Mouse (Mus musculus) urinary bladder, adult 2 months (tissue): ENCODE measurements around the gene Clic3. TPM values are rescaled to one million over a fixed set of nuclear protein-coding genes. Genes with fewer than 3 reads are reported as not detected.

Experiments used
- DNase-seq: peaks from one replicate; pipeline ENCODE4 v3.0.0; 2022; ENCODE audit warnings: low spot score
- polyA plus RNA-seq: library from polyadenylated mRNA; depleted of rRNA; stranded (reverse); fragments of >200 nt; gene quantifications from 2 replicates; pipeline ENCODE4 v1.2.3, GENCODE M21; 2012

Clic3 gene
- polyA plus RNA-seq, 1 experiment, result 2.2 TPM

- DNase-seq, result no peak
Observed at GRCm38 (mm10) chr2:25442682-25443081, 14.0 kb upstream of the Clic3 start.

- no peak for DNase-seq
Observed at GRCm38 (mm10) chr2:25450853-25451647, 5.6 kb upstream of the Clic3 start.

GRCm38 (mm10) chr2:25452951-25453350, 3.7 kb upstream of the Clic3 start:
- no peak for DNase-seq

- DNase-seq, result no peak
Observed at GRCm38 (mm10) chr2:25457022-25457896, 621 bp downstream of the Clic3 start.

- DNase-seq, result no peak
Observed at GRCm38 (mm10) chr2:25458911-25459310, 2.3 kb downstream of the Clic3 start.

GRCm38 (mm10) chr2:25460135-25460534, 3.5 kb downstream of the Clic3 start:
- DNase-seq, result no peak

GRCm38 (mm10) chr2:25460551-25461309, 4.1 kb downstream of the Clic3 start, which contains the start of gene Paxx:
Paxx (minus strand) TSS chr2:25461094.
- peak; percentile 85 for DNase-seq

- no peak for DNase-seq
Observed at GRCm38 (mm10) chr2:25461407-25461806, 4.8 kb downstream of the Clic3 start.

GRCm38 (mm10) chr2:25463630-25464029, 7.0 kb downstream of the Clic3 start:
- DNase-seq, result no peak

GRCm38 (mm10) chr2:25465256-25465655, 8.6 kb downstream of the Clic3 start:
- no peak for DNase-seq

GRCm38 (mm10) chr2:25465816-25466635, 9.4 kb downstream of the Clic3 start:
- no peak for DNase-seq

- no peak for DNase-seq
Observed at GRCm38 (mm10) chr2:25467606-25468303, 11.1 kb downstream of the Clic3 start.

GRCm38 (mm10) chr2:25468962-25469915, 12.6 kb downstream of the Clic3 start:
- no peak for DNase-seq

GRCm38 (mm10) chr2:25469969-25470368, 13.3 kb downstream of the Clic3 start, which contains the start of gene Ptgds:
Ptgds (minus strand) TSS chr2:25470046.
- DNase-seq, result no peak

- no peak for DNase-seq
Observed at GRCm38 (mm10) chr2:25472550-25472949, 15.9 kb downstream of the Clic3 start.

GRCm38 (mm10) chr2:25477541-25477940, 20.9 kb downstream of the Clic3 start:
- DNase-seq, result no peak

- no peak for DNase-seq
Observed at GRCm38 (mm10) chr2:25477967-25478675, 21.5 kb downstream of the Clic3 start.

GRCm38 (mm10) chr2:25479551-25480311, 23.1 kb downstream of the Clic3 start:
- DNase-seq, result no peak
